Mouse (Mus musculus) cerebellum, adult 11 months (tissue): ENCODE data around the gene Slc25a26.

ENCODE experiments used
- DNase-seq: peaks from one replicate; pipeline ENCODE4 v3.0.0; 2022

Slc25a26 gene

GRCm38 (mm10) chr6:94644641-94645040, 144.5 kb downstream of the Slc25a26 start:
- DNase-seq, result no peak

GRCm38 (mm10) chr6:94645723-94646122, 145.6 kb downstream of the Slc25a26 start:
- no peak for DNase-seq

GRCm38 (mm10) chr6:94646274-94646863, 146.2 kb downstream of the Slc25a26 start:
- no peak for DNase-seq

- no peak for DNase-seq
Measured at GRCm38 (mm10) chr6:94646902-94647301, 146.8 kb downstream of the Slc25a26 start.

GRCm38 (mm10) chr6:94647574-94648430, 147.7 kb downstream of the Slc25a26 start:
- peak; percentile 46 for DNase-seq

GRCm38 (mm10) chr6:94648496-94648895, 148.4 kb downstream of the Slc25a26 start:
- no peak for DNase-seq

GRCm38 (mm10) chr6:94649637-94650036, 149.5 kb downstream of the Slc25a26 start:
- no peak for DNase-seq

GRCm38 (mm10) chr6:94651541-94651940, 151.4 kb downstream of the Slc25a26 start:
- no peak for DNase-seq

GRCm38 (mm10) chr6:94652659-94653213, 152.6 kb downstream of the Slc25a26 start:
- no peak for DNase-seq

- no peak for DNase-seq
Measured at GRCm38 (mm10) chr6:94653388-94654316, 153.5 kb downstream of the Slc25a26 start.
